Mouse (Mus musculus) cerebellum, adult (tissue): ENCODE data around the gene Rps8.

Experiments
- ATAC-seq: cut with Nextera tagmentation; 2 replicates; pipeline ENCODE4 v1.9.2; 2017; ENCODE audit warnings: mild to moderate bottlenecking, moderate library complexity, mixed read lengths; ENCODE audit not compliant: insufficient number of reproducible peaks, low FRiP score, low TSS enrichment

Rps8 gene

DNA sequence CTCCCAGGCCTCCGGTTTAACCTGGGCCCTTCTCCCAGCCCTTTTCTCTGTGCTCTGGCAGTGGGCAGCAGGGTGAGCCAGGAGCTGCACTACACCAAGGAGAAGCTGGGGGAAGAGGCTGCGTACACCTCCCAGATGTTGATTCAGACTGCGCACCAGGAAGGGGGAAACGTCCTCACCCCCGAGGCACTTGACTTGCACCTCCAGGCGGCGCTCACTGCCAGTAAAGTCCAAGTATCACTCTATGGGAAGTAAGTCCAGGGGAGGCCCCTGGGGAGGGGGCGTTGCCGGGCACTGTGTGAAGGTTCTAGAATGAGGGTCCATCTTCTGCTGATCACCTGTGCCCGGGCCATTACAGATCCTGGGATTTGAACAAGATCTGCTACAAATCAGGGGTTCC is 51.4 kb downstream of the Rps8 start:
- no peak for ATAC-seq
